Mouse (Mus musculus) gastrocnemius, adult 18-20 months (tissue): ENCODE results near the gene Ulk3. TPM values are rescaled to one million over a fixed set of nuclear protein-coding genes. Genes with fewer than 3 reads are reported as not detected.

Experiments
- DNase-seq: peaks from one replicate; pipeline ENCODE4 v3.0.0; 2021; ENCODE audit warnings: low spot score
- long read RNA-seq, 2 experiments: library from polyadenylated mRNA; stranded (forward); transcript quantifications; one replicate each; pipeline ENCODE4 v2.0.0; 2021
- total RNA-seq, 2 experiments: library from RNA; stranded (reverse); gene quantifications; 2 replicates each; pipeline ENCODE4 v1.2.3; 2021

Gene Ulk3
- total RNA-seq, result 1 to 10 TPM; 3.3 to 3.8 TPM
- long read RNA-seq, experiment 1, partial matches to known transcripts, result 0 of 1 reads
- long read RNA-seq, experiment 1, other reads (novel, unspliced or antisense), result 0 of 1 reads
- long read RNA-seq, experiment 2, partial matches to known transcripts, result 0 of 1 reads
- long read RNA-seq, experiment 2, other reads (novel, unspliced or antisense), result 1 of 1 reads

DNA sequence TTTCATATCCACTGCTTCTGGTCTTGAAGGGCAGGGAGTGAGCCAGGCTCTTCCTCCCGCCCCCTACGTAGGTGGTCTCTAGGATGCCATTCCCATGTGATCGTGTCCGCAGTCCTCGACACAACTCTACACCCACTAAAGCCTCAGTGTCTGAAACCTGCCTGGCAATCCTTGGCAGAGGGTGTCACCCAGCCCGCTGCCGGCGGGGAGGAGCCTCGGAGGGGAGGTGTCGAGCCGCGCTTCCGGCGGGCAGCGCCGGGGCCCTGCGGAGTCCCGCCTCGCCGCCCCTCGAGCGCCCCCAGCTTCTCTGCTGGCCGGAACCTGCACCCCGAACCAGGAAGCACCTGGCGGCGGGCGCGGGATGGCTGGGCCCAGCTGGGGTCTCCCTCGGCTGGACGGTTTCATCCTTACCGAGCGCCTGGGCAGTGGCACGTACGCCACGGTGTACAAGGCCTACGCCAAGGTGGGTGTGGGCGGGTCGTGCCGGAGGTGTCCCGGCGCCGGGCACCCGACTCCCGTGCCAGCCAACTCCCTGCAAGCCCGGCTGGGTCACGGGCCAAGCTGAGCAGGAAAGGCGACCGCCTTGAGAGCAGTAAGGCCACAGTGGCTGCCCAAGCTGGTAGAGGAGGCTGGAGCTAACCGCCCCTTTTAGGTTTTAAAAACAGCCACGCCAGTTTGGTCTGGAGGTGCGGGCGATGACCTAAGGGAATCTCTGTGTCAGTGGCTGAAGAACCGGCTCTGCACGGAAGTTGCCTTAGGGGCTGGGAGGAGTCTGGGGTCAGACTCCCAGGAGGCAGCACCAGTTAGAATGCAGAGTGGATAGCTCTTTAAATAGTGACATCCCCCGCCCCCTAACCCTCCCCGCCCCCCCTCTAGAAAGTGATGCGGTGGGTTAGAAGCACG, at the start of gene Ulk3:
Gene Ulk3, plus strand, starts transcription at position 229 of the 903 bp plus-strand sequence.
- peak; percentile 76 for DNase-seq

DNA sequence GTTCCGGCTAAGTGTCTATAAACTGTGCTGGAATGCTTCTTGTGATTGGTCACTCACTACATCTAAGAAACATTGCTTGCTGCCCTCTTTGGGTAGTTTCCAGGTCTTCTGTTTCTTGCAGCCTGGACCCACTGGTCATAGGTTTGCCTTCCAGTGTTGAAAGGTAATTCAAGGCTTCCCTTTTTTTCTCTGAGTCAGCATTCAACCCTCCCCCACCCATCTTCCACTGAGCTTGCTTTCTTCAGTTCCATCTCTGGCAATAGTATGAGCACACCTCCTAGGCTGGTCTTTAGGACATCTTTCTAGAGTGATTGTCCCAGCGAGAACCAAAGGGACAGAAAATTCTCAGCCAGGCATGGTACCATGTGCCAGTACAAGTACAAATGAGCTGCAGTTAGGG, 49.7 kb upstream of the Ulk3 start:
- no peak for DNase-seq

GRCm38 (mm10) chr9:57541312-57541711, 47.9 kb upstream of the Ulk3 start:
- peak; percentile 54 for DNase-seq

DNA sequence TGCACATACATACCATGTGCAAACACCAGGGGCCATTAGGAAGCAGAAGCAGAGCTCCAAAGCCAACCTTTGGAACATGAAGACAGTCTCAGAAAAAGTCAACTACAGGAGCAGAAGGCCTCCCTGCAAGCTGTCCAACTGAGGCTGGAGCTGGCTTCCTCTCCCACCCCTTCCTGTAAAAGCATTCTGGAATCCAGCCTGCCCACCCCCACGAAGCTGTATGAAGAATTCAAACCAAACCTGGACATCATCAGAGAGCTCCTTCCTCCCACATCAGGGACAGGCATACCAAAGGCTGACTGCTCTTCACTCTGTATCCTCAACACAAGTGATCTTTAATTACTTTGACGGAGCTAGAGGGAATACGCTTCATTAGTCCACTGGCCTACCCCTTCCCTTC, 45.3 kb upstream of the Ulk3 start:
- no peak for DNase-seq

- peak; percentile 87 for DNase-seq
These were observed 42.0 kb upstream of the Ulk3 start for GRCm38 (mm10) chr9:57547287-57547686.

DNA sequence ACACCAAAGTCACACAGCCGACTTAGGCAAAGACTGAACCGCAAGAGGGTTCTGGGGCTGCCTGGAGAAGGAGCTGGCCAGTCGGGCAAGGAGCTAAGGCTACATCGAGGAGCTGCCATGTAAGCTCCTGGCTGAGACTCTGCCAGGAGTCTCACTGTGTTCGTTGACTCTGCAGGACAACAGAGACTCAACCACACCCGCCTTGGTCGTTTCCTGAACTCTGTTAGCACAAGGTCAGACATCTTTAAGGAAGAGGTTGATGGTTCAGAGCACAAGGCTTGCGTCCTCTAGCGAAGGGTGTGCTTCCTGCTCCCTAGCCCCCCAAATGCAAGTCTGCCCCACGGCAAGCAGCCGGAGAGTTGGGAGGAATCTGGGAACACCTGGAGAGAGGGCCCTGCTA, 41.4 kb upstream of the Ulk3 start:
- no peak for DNase-seq

GRCm38 (mm10) chr9:57549186-57549585, 40.1 kb upstream of the Ulk3 start:
- no peak for DNase-seq

- peak; percentile 75 for DNase-seq
These were observed 39.0 kb upstream of the Ulk3 start for GRCm38 (mm10) chr9:57550126-57550862.

DNA sequence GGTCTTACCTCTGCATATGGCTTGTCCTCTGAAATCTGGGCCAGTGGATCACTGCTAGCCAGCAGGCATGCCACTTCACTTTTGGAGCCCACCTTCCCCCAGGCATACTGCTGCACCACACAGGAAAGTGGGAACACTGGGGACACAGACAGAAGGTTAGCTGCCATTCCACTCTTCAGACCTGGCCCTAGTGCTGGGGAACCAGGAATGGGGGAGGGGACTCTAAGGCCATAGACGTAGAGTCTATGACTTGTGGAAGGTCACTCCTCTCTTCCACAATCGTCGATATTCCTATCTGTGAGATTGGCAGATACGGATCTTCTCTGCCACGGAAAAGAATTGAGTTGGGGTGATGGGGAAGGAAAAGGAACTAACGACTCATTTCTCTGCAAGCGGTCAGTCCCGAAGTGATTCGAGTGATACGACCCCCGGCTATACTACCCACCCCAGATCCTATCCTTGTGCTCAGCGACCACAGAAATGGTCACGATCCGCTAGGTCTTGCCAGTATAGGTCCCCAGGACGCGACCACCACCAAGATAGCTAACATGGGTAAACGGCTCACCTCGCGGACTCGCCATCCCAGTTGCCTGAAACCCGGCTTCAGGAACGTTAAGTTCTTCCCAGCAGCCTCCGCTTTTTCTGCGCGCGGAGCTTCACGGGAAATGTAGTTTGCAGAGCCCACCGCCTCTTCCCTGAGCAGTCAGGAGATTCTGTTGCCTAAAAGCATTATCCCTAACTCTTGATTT, 36.9 kb upstream of the Ulk3 start, which contains the start of gene Mpi:
Gene Mpi, minus strand, starts transcription at position 625 of the 749 bp plus-strand sequence.
- peak; percentile 76 for DNase-seq

DNA sequence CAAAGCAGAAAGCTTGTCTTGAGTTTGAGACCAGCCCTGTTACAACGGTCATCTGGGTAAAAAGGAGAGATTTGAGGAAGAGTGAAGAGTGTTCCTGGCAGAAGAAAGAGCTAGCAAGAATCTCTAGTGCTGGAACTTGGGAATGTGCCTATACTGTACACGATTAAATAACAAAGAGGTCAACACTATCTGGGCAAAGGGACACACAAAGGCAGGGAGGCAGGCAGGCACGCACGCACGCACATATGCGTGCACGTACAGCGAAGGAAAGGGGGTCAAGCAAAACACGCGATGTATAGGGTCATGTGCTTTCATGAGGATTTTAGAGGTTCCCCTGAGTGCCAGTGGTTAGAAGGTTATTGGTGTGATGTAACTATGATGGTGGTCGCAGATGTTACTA, 36.1 kb upstream of the Ulk3 start:
- no peak for DNase-seq

- no peak for DNase-seq
These were observed 34.5 kb upstream of the Ulk3 start for GRCm38 (mm10) chr9:57554753-57555152.

- no peak for DNase-seq
These were observed 32.0 kb upstream of the Ulk3 start for GRCm38 (mm10) chr9:57557215-57557614.

- no peak for DNase-seq
These were observed 30.6 kb upstream of the Ulk3 start for GRCm38 (mm10) chr9:57558625-57559024.

GRCm38 (mm10) chr9:57559568-57559967, 29.7 kb upstream of the Ulk3 start:
- no peak for DNase-seq

- no peak for DNase-seq
These were observed 29.0 kb upstream of the Ulk3 start for GRCm38 (mm10) chr9:57560263-57560662.

DNA sequence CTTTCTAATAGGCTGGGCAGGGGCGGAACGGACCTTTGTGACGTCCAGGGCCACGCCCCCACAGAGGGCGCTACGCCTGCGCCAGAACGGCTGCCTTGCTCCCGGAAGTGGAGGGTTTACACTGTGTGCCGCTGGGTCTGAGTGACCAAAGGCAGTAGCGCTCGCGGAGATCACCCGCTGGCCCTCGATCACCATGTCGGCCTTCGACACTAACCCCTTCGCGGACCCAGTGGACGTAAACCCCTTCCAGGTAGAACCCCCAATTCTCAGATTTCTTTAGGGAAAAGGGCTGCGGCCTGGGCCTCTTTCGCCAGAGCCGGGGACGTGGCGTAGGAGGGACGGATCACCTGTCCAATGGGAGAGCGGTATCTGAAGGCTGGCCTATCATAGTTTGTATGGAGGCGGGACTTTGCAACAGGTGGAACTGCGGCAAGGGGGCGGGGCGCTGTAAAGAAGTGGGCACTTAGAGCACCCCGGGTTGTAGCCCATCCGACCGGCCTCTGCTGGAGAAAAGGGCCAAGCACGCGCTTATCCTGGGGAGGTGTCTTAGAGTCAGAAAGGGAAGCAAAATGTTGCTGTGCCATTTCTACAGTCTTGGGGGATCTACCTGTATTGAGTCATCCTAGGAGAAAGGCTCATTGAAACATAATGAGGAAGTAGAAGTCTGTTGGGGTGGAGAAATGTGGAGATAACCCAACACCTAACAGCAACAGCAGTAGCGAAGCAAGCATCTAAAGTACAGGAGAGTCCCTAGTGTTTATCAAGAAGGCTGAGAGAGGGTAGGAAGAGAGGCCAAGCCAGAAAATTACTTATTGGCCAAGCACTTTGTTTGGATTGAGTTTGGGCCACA, 28.2 kb upstream of the Ulk3 start, which contains the start of gene Scamp2:
Gene Scamp2, plus strand, starts transcription at position 83 of the 850 bp plus-strand sequence.
- DNase-seq, result peak; percentile 94

DNA sequence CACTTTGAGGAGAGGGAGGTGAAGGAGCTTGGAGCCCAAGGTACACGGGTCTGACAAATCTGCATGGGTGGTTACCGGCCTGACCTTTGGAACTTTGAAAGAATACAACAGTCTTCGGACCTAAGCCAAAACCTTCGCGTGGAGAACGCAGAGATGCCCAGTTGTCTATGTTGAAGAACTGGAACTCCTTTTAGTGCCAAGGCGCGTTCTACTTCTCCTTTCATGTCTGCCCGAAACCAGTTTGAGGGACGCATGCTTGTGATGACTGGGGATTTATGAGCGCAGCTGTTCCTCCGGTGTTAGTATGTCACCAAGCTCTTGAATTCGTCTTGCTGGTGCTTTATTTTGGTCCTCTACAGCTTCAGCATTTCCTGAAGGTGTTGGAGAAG, 27.5 kb upstream of the Ulk3 start:
- DNase-seq, result peak; percentile 63

DNA sequence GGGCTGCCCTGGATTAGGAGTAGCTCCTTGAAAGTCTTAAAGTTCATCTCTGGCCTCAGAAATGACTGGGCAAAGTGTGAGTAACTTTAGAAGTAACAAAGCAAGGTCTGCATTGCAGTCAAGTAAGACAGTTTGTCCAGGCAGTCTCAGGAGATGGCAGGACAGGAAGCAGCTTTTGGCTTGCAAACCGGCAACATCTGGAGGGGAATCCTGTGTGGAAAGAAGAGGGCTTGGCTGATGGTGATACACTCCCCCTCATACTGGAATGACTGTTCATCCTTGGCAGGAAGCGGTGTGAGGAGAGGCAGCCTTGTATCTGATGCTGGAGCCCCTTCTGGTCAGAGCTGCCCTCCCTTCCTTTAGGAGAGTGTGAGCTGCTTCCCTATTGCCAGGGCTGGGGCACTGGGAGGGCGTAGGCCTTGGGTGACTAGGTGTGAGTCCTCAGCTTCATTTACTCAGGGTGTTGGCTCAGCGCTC, 26.3 kb upstream of the Ulk3 start:
- peak; percentile 64 for DNase-seq

- DNase-seq, result no peak
These were observed 24.6 kb upstream of the Ulk3 start for GRCm38 (mm10) chr9:57564609-57565008.

DNA sequence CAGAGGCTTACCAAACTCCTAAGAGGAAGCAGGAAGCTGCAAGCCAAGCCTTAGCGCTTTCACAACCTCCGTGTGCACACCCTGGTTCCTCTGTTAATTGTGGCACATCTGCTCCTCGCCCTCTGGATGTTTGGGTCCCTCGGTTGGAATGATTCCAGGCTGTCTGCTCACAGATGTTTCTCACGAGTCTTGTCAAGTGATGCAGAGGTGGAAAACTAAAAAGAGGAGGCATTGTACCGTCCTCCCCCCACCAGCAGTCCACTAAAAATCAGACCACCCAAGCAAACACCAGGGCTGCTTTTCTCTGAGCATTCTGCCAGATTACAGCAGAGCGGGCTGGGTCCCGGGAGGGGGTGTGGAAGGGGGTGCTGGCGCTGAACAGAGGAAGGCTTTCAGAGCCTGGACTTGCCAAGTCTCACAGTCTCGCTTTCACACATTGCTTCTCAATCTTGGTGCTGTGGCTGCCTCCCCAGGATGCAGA, 23.5 kb upstream of the Ulk3 start:
- no peak for DNase-seq
